Mouse (Mus musculus): ENCODE measurements around the gene Pik3ap1. TPM values are rescaled to one million over a fixed set of nuclear protein-coding genes. Genes with fewer than 3 reads are reported as not detected.
A peak's percentile ranks its signal among the peaks of the same experiment; 100 is the strongest.
"Not testable (repeated sequence)": the region's sequence is repeated elsewhere in the genome, so short reads cannot be mapped to it uniquely, and the experiment has no call there.

Gene Pik3ap1
- polyA plus RNA-seq, 1 experiment = not detected

- 75% methylated on average over 9 of the region's 9 CpGs for WGBS
- Histone ChIP-seq H3K4me1 (ENCODE audit: control insufficient read depth, insufficient read depth, low read length) (no peaks in the 10 kb centered on the region), H3K4me3 (ENCODE audit: insufficient read depth, low read depth, low read length) (no peak overlapping the region), H3K27ac (ENCODE audit: insufficient read depth, low read depth, low read length) (no peak overlapping the region)
- TF ChIP-seq POLR2A (IDR thresholded peaks at IDR 0.05; ENCODE audit: insufficient read depth, low read depth, low read length) = no peak
- no peak for TF ChIP-seq CTCF (IDR thresholded peaks at IDR 0.05; ENCODE audit: insufficient read depth, low read depth, low read length)
Observed at GRCm38 (mm10) chr19:41328743-41329142, 56.2 kb downstream of the Pik3ap1 start.

GRCm38 (mm10) chr19:41323813-41324212, 61.1 kb downstream of the Pik3ap1 start:
- no peak overlapping the region for H3K27ac ChIP-seq (ENCODE audit: insufficient read depth, low read depth, low read length)
- TF ChIP-seq POLR2A (IDR thresholded peaks at IDR 0.05; ENCODE audit: insufficient read depth, low read depth, low read length) = no peak
- TF ChIP-seq CTCF (IDR thresholded peaks at IDR 0.05; ENCODE audit: insufficient read depth, low read depth, low read length) = no peak
- no peaks in the 10 kb centered on the region for H3K4me1 ChIP-seq (ENCODE audit: control insufficient read depth, insufficient read depth, low read length)
- H3K4me3 ChIP-seq (ENCODE audit: insufficient read depth, low read depth, low read length) = no peak overlapping the region

- 92% methylated on average over 4 of the region's 4 CpGs for WGBS
Observed at GRCm38 (mm10) chr19:41323125-41323524, 61.8 kb downstream of the Pik3ap1 start.

GRCm38 (mm10) chr19:41321149-41321548, 63.8 kb downstream of the Pik3ap1 start:
- TF ChIP-seq POLR2A (IDR thresholded peaks at IDR 0.05; ENCODE audit: insufficient read depth, low read depth, low read length) (no peak), CTCF (IDR thresholded peaks at IDR 0.05; ENCODE audit: insufficient read depth, low read depth, low read length) (no peak)

More at GRCm38 (mm10) chr19:41323125-41323524, 61.8 kb downstream of the Pik3ap1 start:
- Histone ChIP-seq H3K4me3 (ENCODE audit: insufficient read depth, low read depth, low read length) (no peak overlapping the region), H3K27ac (ENCODE audit: insufficient read depth, low read depth, low read length) (no peak overlapping the region), H3K4me1 (ENCODE audit: control insufficient read depth, insufficient read depth, low read length) (no peaks in the 10 kb centered on the region)
- no peak for TF ChIP-seq POLR2A (IDR thresholded peaks at IDR 0.05; ENCODE audit: insufficient read depth, low read depth, low read length)
- no peak for TF ChIP-seq CTCF (IDR thresholded peaks at IDR 0.05; ENCODE audit: insufficient read depth, low read depth, low read length)

GRCm38 (mm10) chr19:41317315-41318095, 67.4 kb downstream of the Pik3ap1 start:
- TF ChIP-seq POLR2A (IDR thresholded peaks at IDR 0.05; ENCODE audit: insufficient read depth, low read depth, low read length) (no peak), CTCF (IDR thresholded peaks at IDR 0.05; ENCODE audit: insufficient read depth, low read depth, low read length) (peak; percentile 69)
- Histone ChIP-seq H3K27ac (ENCODE audit: insufficient read depth, low read depth, low read length) (no peak overlapping the region), H3K4me1 (ENCODE audit: control insufficient read depth, insufficient read depth, low read length) (no peaks in the 10 kb centered on the region), H3K4me3 (ENCODE audit: insufficient read depth, low read depth, low read length) (no peak overlapping the region)
- 25% methylated on average over 11 of the region's 11 CpGs for WGBS

More at GRCm38 (mm10) chr19:41321149-41321548, 63.8 kb downstream of the Pik3ap1 start:
- Histone ChIP-seq H3K4me1 (ENCODE audit: control insufficient read depth, insufficient read depth, low read length) (no peaks in the 10 kb centered on the region), H3K4me3 (ENCODE audit: insufficient read depth, low read depth, low read length) (no peak overlapping the region), H3K27ac (ENCODE audit: insufficient read depth, low read depth, low read length) (no peak overlapping the region)
- WGBS = 87% methylated on average over 4 of the region's 4 CpGs

GRCm38 (mm10) chr19:41314696-41315095, 70.2 kb downstream of the Pik3ap1 start:
- TF ChIP-seq POLR2A (IDR thresholded peaks at IDR 0.05; ENCODE audit: insufficient read depth, low read depth, low read length) (no peak), CTCF (IDR thresholded peaks at IDR 0.05; ENCODE audit: insufficient read depth, low read depth, low read length) (no peak)
- Histone ChIP-seq H3K27ac (ENCODE audit: insufficient read depth, low read depth, low read length) (no peak overlapping the region), H3K4me1 (ENCODE audit: control insufficient read depth, insufficient read depth, low read length) (no peaks in the 10 kb centered on the region), H3K4me3 (ENCODE audit: insufficient read depth, low read depth, low read length) (no peak overlapping the region)
- WGBS = 79% methylated on average over 7 of the region's 7 CpGs

DNA sequence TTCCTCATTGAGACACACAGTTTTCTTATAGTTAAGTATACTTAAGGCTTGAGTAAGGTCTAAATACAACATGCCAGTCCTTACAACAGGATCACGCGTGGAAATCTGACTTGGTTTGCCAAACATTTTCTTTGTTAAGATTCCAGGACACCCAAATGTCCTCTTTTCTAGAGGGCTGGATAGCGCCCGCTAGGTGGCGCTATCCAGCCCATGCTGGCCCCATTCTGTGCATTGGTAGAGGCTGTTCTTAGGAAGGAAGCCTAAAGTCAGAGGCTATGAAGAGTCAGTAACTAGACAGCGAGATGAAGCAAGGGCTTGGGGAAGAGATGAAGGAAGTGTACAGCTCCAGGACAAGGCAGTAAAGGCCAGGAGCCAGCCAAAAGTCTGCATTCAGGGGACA, 71.2 kb downstream of the Pik3ap1 start:
- WGBS = 36% methylated on average over 6 of the region's 6 CpGs
- TF ChIP-seq POLR2A (IDR thresholded peaks at IDR 0.05; ENCODE audit: insufficient read depth, low read depth, low read length) (no peak), CTCF (IDR thresholded peaks at IDR 0.05; ENCODE audit: insufficient read depth, low read depth, low read length) (no peak)
- no peaks in the 10 kb centered on the region for H3K4me1 ChIP-seq (ENCODE audit: control insufficient read depth, insufficient read depth, low read length)
- no peak overlapping the region for H3K27ac ChIP-seq (ENCODE audit: insufficient read depth, low read depth, low read length)
- H3K4me3 ChIP-seq (ENCODE audit: insufficient read depth, low read depth, low read length) = no peak overlapping the region

- not testable (repeated sequence) for H3K4me3 ChIP-seq (ENCODE audit: insufficient read depth, low read depth, low read length); H3K4me1 ChIP-seq (ENCODE audit: control insufficient read depth, insufficient read depth, low read length); H3K27ac ChIP-seq (ENCODE audit: insufficient read depth, low read depth, low read length)
- 89% methylated on average over 8 of the region's 8 CpGs for WGBS
Observed at GRCm38 (mm10) chr19:41312587-41312986, 72.3 kb downstream of the Pik3ap1 start.

DNA sequence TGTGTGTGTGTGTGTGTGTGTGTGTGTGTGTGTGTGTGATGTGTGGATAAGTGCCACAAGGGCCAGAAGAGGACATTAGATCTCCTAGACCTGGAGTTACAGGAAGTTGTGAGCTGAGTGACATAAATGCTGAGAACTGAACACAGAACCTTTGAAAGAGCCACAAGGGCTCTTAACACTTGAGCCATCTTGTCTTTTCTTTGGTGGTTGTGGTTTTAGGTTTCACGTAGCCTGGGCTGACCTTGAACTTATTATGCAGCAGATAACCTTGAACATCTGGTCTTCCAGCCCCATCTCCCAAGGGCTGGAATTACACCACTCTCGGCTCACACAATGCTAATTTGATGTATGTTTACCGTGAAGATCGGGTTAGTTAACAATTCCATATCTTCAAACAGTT, 72.9 kb downstream of the Pik3ap1 start:
- Histone ChIP-seq H3K4me3 (ENCODE audit: insufficient read depth, low read depth, low read length) (no peak overlapping the region), H3K27ac (ENCODE audit: insufficient read depth, low read depth, low read length) (no peak overlapping the region), H3K4me1 (ENCODE audit: control insufficient read depth, insufficient read depth, low read length) (no peaks in the 10 kb centered on the region)
- WGBS = 90% methylated on average over 4 of the region's 4 CpGs
- TF ChIP-seq CTCF (IDR thresholded peaks at IDR 0.05; ENCODE audit: insufficient read depth, low read depth, low read length) (no peak), POLR2A (IDR thresholded peaks at IDR 0.05; ENCODE audit: insufficient read depth, low read depth, low read length) (no peak)

All from olfactory bulb, adult 2 months (tissue).